Mouse (Mus musculus): ENCODE measurements around the gene Mat2a. TPM values are rescaled to one million over a fixed set of nuclear protein-coding genes. Genes with fewer than 3 reads are reported as not detected.
"Not testable (repeated sequence)": the region's sequence is repeated elsewhere in the genome, so short reads cannot be mapped to it uniquely, and the experiment has no call there.

Gene Mat2a
- polyA plus RNA-seq, 1 experiment from 2014 or later: 423 TPM

DNA sequence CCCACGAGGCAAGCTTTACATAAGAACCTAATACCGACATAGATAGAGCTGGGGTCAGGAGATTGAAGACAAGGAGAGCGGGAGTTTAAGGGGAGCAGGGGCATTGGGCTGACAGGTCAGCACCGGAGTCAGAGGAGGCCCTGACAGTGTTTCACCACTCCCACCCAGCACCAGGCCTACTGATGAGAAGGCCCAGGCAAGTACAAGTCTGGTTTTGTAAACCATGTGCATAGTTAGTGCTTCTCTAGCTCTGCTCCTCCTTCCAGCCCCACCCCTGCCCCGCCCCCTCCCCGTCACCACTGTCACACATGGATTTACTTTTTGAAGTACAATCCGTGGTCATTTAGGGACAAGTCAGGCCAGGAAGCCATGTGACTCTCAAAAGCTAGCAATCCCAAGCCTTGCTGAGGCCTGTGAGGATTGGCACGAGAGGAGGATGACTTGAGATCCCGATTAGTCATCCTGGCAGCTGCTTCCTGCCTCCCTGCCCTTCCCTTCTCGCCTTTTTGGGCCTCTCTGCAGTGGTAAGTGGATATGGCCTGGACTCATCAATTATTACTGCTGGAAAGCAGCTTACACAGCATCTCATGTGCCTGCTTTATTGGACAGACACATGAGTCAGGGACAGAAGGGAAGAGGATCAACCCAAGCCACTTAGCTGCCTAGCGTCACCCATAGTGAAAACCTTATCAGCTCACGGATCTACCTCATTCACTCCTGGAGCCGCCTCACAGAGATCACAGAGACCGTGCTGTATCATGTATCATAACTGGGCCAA lies 34.1 kb upstream of the Mat2a start:
- WGBS: 67% methylated on average over 14 of the region's 14 CpGs
- Histone ChIP-seq H3K9me3 (no peaks in the 10 kb centered on the region), H3K27me3 (replicated peaks) (no peaks in the 10 kb centered on the region), H3K4me1 (no peaks in the 10 kb centered on the region), H3K27ac (no peak overlapping the region), H3K36me3 (no peaks in the 10 kb centered on the region), H3K9ac (no peak overlapping the region), H3K4me3 (no peak overlapping the region), H3K4me2 (replicated peaks) (no peak overlapping the region)
- no peak for ATAC-seq (ENCODE audit: low FRiP score, low read depth)

DNA sequence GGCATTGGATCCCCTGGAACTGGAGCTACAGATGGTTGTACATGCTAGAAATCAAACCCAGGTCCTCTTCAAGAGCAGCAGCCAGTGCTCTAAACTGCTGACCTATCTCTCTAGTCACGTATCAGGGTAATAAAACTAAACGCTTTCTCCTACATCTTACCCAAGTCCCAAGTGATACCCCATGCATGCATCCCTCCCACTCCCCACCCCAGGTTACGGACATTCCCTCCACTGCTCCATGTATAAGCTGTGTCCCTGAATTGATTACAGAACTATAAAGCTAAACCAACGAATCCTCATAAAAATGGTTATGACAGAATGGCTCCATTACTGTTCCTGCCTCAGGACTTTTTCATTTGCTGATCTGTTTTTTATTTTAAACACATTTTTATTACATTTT lies 26.8 kb upstream of the Mat2a start:
- H3K27me3 ChIP-seq (replicated peaks): no peaks in the 10 kb centered on the region
- H3K4me2 ChIP-seq (replicated peaks): no peak overlapping the region
- no peaks in the 10 kb centered on the region for H3K9me3 ChIP-seq
- peaks cover 5% of the 10 kb centered on the region; the same call in 1 of the 2 replicates for H3K4me1 ChIP-seq
- no peak overlapping the region for H3K27ac ChIP-seq
- 66% methylated on average over 4 of the region's 4 CpGs for WGBS
- H3K9ac ChIP-seq: no peak overlapping the region
- H3K4me3 ChIP-seq: no peak overlapping the region
- no peak for ATAC-seq (ENCODE audit: low FRiP score, low read depth)
- H3K36me3 ChIP-seq: no peaks in the 10 kb centered on the region

DNA sequence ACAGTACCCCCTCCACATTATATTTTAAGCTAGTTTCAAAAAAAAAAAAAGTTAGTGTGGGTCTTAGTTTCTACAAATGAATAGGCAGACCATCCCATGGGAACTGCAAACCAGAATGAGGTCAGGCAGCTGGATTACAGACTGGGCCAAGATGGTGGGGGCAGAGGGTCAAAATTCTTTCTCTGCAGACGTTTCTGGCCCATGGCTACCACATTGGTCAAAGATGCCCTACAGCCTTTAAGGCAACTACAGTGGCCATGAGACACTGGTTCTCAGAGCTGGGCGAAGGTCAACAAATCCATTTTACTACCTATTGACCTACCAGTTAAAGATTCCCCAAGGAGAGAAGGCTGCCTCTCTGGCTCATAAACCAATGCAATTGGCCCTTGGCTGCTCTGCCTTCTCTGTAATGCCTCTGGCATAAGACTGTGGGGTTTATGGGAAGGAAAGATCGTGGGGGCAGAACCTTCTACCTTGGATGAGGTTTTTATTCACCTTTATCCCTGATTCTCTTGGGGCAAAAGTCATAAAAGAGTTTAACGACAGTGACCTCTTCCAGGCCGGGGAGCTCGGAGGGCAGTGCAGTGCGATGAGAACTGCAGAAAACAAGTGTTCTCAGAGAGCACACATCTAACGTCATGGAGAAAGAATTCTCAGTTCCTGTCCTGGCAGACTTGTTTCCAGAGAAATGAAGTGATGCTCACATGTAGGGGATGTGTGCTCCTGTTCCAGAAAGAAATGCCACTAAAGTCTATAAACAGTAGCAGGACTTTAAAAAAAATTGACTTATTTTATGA lies 26.2 kb upstream of the Mat2a start:
- H3K9ac ChIP-seq: no peak overlapping the region
- H3K4me1 ChIP-seq: peaks cover 5% of the 10 kb centered on the region; the same call in 1 of the 2 replicates
- H3K27ac ChIP-seq: no peak overlapping the region
- no peaks in the 10 kb centered on the region for H3K36me3 ChIP-seq
- no peaks in the 10 kb centered on the region for H3K9me3 ChIP-seq
- 32% methylated on average over 8 of the region's 8 CpGs for WGBS
- no peaks in the 10 kb centered on the region for H3K27me3 ChIP-seq (replicated peaks)
- H3K4me3 ChIP-seq: no peak overlapping the region
- H3K4me2 ChIP-seq (replicated peaks): no peak overlapping the region
- no peak for ATAC-seq (ENCODE audit: low FRiP score, low read depth)

GRCm38 (mm10) chr6:72462550-72463257 lies 23.3 kb upstream of the Mat2a start:
- not testable (repeated sequence) for H3K9ac ChIP-seq; H3K4me2 ChIP-seq (replicated peaks); H3K27me3 ChIP-seq (replicated peaks); H3K27ac ChIP-seq; ATAC-seq (ENCODE audit: low FRiP score, low read depth); H3K9me3 ChIP-seq; H3K36me3 ChIP-seq; H3K4me3 ChIP-seq; H3K4me1 ChIP-seq
- 77% methylated on average over 5 of the region's 5 CpGs for WGBS

DNA sequence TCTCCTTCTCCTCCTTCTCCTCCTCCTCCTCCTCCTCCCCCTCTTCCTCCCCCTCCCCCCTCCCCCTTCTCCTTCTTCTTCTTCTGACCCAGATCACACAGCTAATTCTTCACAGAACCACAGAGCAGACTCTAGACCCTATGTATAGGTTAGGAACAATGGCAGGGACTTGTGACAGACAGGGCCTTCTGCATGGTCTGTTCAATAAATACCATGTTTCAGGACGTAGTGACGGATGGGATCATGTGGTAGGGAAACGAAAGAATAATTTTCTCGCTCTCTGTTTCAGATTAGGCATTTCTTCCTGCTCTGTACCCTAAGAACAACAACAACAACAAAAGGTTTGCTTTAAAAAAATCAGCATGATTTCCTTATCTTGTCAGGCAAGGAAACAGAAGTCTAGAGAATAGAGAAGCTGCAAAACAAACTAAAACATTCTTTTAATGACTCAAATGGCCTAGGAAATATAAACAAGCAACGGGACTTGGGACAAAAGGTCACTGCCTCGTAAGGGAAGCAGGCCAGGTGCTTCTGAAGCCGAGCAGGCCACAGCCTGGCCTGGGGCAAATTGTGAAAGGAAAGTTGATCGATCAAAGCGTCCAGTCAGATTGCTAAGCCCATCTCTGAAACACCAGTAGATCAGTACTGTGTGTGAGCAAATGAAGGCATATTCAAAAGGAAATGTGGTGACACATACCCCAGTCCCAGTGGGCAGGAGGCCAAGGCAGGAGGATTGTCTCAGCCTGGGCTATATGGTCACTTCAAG lies 20.9 kb upstream of the Mat2a start:
- no peak overlapping the region for H3K27ac ChIP-seq
- no peaks in the 10 kb centered on the region for H3K36me3 ChIP-seq
- peaks cover 2% of the 10 kb centered on the region; the same call in 1 of the 2 replicates for H3K4me1 ChIP-seq
- no peaks in the 10 kb centered on the region for H3K27me3 ChIP-seq (replicated peaks)
- H3K4me2 ChIP-seq (replicated peaks): no peak overlapping the region
- no peak overlapping the region for H3K9ac ChIP-seq
- 64% methylated on average over 9 of the region's 9 CpGs for WGBS
- ATAC-seq (ENCODE audit: low FRiP score, low read depth): no peak
- no peaks in the 10 kb centered on the region for H3K9me3 ChIP-seq
- no peak overlapping the region for H3K4me3 ChIP-seq

- no peaks in the 10 kb centered on the region for H3K9me3 ChIP-seq
- peaks cover 2% of the 10 kb centered on the region; the same call in 1 of the 2 replicates for H3K4me1 ChIP-seq
- no peak overlapping the region for H3K9ac ChIP-seq
- WGBS: 70% methylated on average over 5 of the region's 5 CpGs
- ATAC-seq (ENCODE audit: low FRiP score, low read depth): no peak
- no peak overlapping the region for H3K27ac ChIP-seq
- no peaks in the 10 kb centered on the region for H3K27me3 ChIP-seq (replicated peaks)
- H3K4me3 ChIP-seq: no peak overlapping the region
- no peak overlapping the region for H3K4me2 ChIP-seq (replicated peaks)
- H3K36me3 ChIP-seq: no peaks in the 10 kb centered on the region
Observed at GRCm38 (mm10) chr6:72458921-72459320, 19.6 kb upstream of the Mat2a start.

GRCm38 (mm10) chr6:72458418-72458817 lies 19.1 kb upstream of the Mat2a start:
- H3K9ac ChIP-seq: no peak overlapping the region
- no peaks in the 10 kb centered on the region for H3K9me3 ChIP-seq
- H3K4me1 ChIP-seq: peaks cover 2% of the 10 kb centered on the region; the same call in 1 of the 2 replicates
- H3K4me2 ChIP-seq (replicated peaks): no peak overlapping the region
- no peaks in the 10 kb centered on the region for H3K27me3 ChIP-seq (replicated peaks)
- 83% methylated on average over 7 of the region's 7 CpGs for WGBS
- H3K27ac ChIP-seq: no peak overlapping the region
- no peak for ATAC-seq (ENCODE audit: low FRiP score, low read depth)
- no peaks in the 10 kb centered on the region for H3K36me3 ChIP-seq
- H3K4me3 ChIP-seq: no peak overlapping the region

- no peak overlapping the region for H3K27ac ChIP-seq
- no peak overlapping the region for H3K9ac ChIP-seq
- no peaks in the 10 kb centered on the region for H3K9me3 ChIP-seq
- no peaks in the 10 kb centered on the region for H3K36me3 ChIP-seq
- H3K27me3 ChIP-seq (replicated peaks): no peaks in the 10 kb centered on the region
- H3K4me3 ChIP-seq: no peak overlapping the region
- ATAC-seq (ENCODE audit: low FRiP score, low read depth): no peak
- no peak overlapping the region for H3K4me2 ChIP-seq (replicated peaks)
- H3K4me1 ChIP-seq: peaks cover 2% of the 10 kb centered on the region; the same call in 1 of the 2 replicates
- 90% methylated on average over 4 of the region's 4 CpGs for WGBS
Observed at GRCm38 (mm10) chr6:72456567-72456966, 17.2 kb upstream of the Mat2a start.

- Histone ChIP-seq H3K4me2 (replicated peaks) (no peak overlapping the region), H3K36me3 (no peaks in the 10 kb centered on the region), H3K27me3 (replicated peaks) (no peaks in the 10 kb centered on the region), H3K9me3 (no peaks in the 10 kb centered on the region), H3K4me1 (no peaks in the 10 kb centered on the region), H3K4me3 (no peak overlapping the region), H3K9ac (no peak overlapping the region), H3K27ac (no peak overlapping the region)
- 68% methylated on average over 7 of the region's 7 CpGs for WGBS
- ATAC-seq (ENCODE audit: low FRiP score, low read depth): no peak
Observed at GRCm38 (mm10) chr6:72454833-72455373, 15.5 kb upstream of the Mat2a start.

GRCm38 (mm10) chr6:72454072-72454746 lies 14.9 kb upstream of the Mat2a start:
- ATAC-seq (ENCODE audit: low FRiP score, low read depth): no peak
- WGBS: 81% methylated on average over 7 of the region's 7 CpGs
- Histone ChIP-seq H3K4me3 (no peak overlapping the region), H3K4me1 (no peaks in the 10 kb centered on the region), H3K27me3 (replicated peaks) (no peaks in the 10 kb centered on the region), H3K36me3 (no peaks in the 10 kb centered on the region), H3K27ac (no peak overlapping the region), H3K9me3 (no peaks in the 10 kb centered on the region), H3K9ac (no peak overlapping the region), H3K4me2 (replicated peaks) (no peak overlapping the region)

DNA sequence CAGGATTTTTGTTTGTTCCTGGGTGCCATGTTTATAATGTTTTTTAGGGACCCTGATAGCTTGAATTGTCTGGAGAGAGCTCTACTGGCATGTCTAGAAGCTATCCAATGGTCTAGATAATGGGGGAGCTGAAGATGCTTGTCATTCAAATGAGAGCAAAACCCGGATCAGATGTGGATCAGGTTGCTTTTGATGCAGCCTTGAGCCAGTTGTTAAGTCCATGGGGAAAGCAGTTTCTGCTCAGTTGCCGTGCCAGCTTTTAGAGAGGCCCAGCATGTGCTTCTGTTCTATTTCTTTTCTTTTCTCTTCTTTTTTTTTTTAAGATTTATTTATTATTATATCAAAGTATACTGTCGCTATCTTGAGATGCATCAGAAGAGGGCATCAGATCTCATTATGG lies 14.2 kb upstream of the Mat2a start:
- Histone ChIP-seq H3K27ac (no peak overlapping the region), H3K36me3 (no peaks in the 10 kb centered on the region), H3K9ac (no peak overlapping the region), H3K4me1 (no peaks in the 10 kb centered on the region), H3K9me3 (no peaks in the 10 kb centered on the region), H3K27me3 (replicated peaks) (no peaks in the 10 kb centered on the region), H3K4me3 (no peak overlapping the region), H3K4me2 (replicated peaks) (no peak overlapping the region)
- 76% methylated on average over 3 of the region's 3 CpGs for WGBS
- no peak for ATAC-seq (ENCODE audit: low FRiP score, low read depth)

All from neural tube, embryonic 12.5 days (tissue).